Mouse (Mus musculus) liver, embryonic 15.5 days (tissue): Measurements from ENCODE around the gene Epb41l4b. TPM values are rescaled to one million over a fixed set of nuclear protein-coding genes. Genes with fewer than 3 reads are reported as not detected.
A peak's percentile ranks its signal among the peaks of the same experiment; 100 is the strongest.

Experiments used
- ATAC-seq: fragments of 200-750 bp; cut with Nextera tagmentation; 2 replicates; pipeline ENCODE4 v1.8.0; 2017; ENCODE audit warnings: moderate number of reproducible peaks, mild to moderate bottlenecking, moderate library complexity; ENCODE audit not compliant: insufficient read depth
- H3K27ac ChIP-seq: fragments of 300-500 bp; sonication (generic); replicated peaks from 2 replicates; pipeline ENCODE4 v1.5.1; 2015; ENCODE audit warnings: mild to moderate bottlenecking, inconsistent platforms
- H3K27me3 ChIP-seq: fragments of 300-500 bp; sonication (generic); 2 replicates; pipeline ENCODE4 v1.6.1; 2015; ENCODE audit warnings: mild to moderate bottlenecking, inconsistent platforms
- H3K36me3 ChIP-seq: fragments of 300-500 bp; sonication (generic); replicated peaks from 2 replicates; pipeline ENCODE4 v1.6.1; 2015; ENCODE audit warnings: moderate library complexity, mild to moderate bottlenecking, inconsistent platforms
- H3K4me1 ChIP-seq: fragments of 300-500 bp; sonication (generic); replicated peaks from 2 replicates; pipeline ENCODE4 v1.6.1; 2015; ENCODE audit warnings: inconsistent platforms
- H3K4me2 ChIP-seq: fragments of 300-500 bp; sonication (generic); 2 replicates; pipeline ENCODE4 v1.6.1; 2015; ENCODE audit warnings: moderate library complexity, mild to moderate bottlenecking, inconsistent platforms
- H3K4me3 ChIP-seq: fragments of 300-500 bp; sonication (generic); replicated peaks from 2 replicates; pipeline ENCODE4 v1.5.1; 2015; ENCODE audit warnings: mild to moderate bottlenecking, inconsistent platforms
- H3K9ac ChIP-seq: fragments of 300-500 bp; sonication (generic); 2 replicates; pipeline ENCODE4 v1.6.1; 2015; ENCODE audit warnings: moderate library complexity, mild to moderate bottlenecking, inconsistent platforms
- H3K9me3 ChIP-seq: fragments of 300-500 bp; sonication (generic); replicated peaks from 2 replicates; pipeline ENCODE4 v1.6.1; 2016; ENCODE audit warnings: inconsistent platforms
- WGBS: fragments of 180-500 bp; shearing (Covaris S2); methylation state at CpG from one replicate; pipeline ENCODE4 v1.1.7; 2015; ENCODE audit warnings: mixed read lengths; ENCODE audit not compliant: insufficient replicate concordance; 5-methylcytosine and 5-hydroxymethylcytosine counted together
- polyA plus RNA-seq: library from polyadenylated mRNA; unstranded; fragments of >200 nt; fragmentation: Nextera tagmentation; extraction: Ambion mirVana; gene quantifications from 2 replicates; pipeline ENCODE4 v1.2.1, GENCODE M21; 2015

The Epb41l4b gene
- polyA plus RNA-seq, 1 experiment from 2014 or later: 2.0 TPM

DNA sequence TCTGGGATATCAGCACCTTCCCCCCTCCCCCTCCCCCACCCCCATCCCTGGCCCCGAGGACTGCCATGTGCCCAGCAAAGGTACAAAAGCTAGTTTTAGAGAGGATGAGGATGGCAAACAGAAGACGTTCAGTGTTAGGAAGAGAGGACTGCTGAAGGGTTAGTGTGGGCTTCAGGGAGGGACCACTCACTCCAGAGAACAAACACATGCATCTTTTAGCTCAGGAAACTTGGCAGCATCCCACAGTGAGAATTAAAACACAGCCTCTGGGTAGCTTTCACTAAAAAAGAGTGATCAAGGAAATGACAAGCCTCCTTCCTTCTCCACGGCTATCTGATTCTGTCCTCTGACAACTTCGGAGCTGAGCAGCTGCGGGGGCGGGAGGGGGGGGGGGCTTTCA, 132.3 kb downstream of the Epb41l4b start:
- H3K4me1 ChIP-seq: no peaks in the 10 kb centered on the region; the same call in 1 of the 2 replicates
- H3K4me2 ChIP-seq: no peak overlapping the region
- WGBS: 4% methylated on average over 6 of the region's 6 CpGs
- no peak overlapping the region for H3K27ac ChIP-seq
- no peaks in the 10 kb centered on the region for H3K9me3 ChIP-seq
- no peaks in the 10 kb centered on the region; the same call in none of the 2 replicates for H3K27me3 ChIP-seq
- no peaks in the 10 kb centered on the region for H3K36me3 ChIP-seq
- H3K9ac ChIP-seq: no peak overlapping the region
- H3K4me3 ChIP-seq: no peak overlapping the region
- no peak for ATAC-seq

DNA sequence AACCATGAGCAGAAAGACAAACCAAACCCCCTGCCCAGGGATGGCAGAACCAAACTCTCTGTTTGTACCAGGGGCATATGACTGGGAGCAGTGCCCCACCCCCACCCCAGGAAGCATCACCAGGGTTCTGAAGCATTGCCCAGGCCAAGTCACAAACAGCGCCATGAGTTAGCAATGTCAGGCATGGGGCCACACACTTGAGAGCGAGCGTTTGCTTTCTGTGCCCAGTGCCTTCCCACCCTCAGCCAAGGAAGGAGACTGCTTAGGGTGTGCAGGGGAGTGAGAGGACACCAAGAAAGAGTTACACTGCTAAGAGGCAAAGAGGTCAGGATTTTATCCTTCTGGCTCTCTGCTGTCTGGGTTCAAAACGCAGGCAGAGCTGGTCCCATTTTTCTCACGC, 132.8 kb downstream of the Epb41l4b start:
- no peak for ATAC-seq
- Histone ChIP-seq H3K4me3 (no peak overlapping the region), H3K9me3 (no peaks in the 10 kb centered on the region), H3K27ac (no peak overlapping the region), H3K36me3 (no peaks in the 10 kb centered on the region), H3K9ac (no peak overlapping the region), H3K4me1 (no peaks in the 10 kb centered on the region; the same call in 1 of the 2 replicates), H3K27me3 (no peaks in the 10 kb centered on the region; the same call in none of the 2 replicates), H3K4me2 (no peak overlapping the region)
- 43% methylated on average over 5 of the region's 5 CpGs for WGBS

DNA sequence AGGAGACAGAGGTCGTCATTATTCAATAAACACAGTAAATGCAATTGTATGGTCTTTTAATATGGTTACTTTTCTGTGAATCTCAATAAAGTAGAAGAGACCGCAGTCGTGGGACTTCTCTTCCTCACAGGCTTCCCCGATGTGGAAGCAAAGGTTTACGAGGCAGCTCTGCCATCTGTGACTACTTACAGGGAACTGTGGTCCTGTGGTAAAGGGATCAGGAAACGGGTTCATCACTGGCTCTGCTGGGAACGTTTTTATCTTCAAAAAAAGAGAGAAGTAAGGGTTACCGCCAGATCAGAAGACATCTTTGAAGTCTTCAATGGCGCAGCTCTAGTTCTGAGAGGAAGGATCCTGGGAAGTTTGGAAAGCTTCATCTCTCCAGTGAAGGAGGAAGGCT, 135.5 kb downstream of the Epb41l4b start:
- no peaks in the 10 kb centered on the region for H3K36me3 ChIP-seq
- no peak for ATAC-seq
- H3K9me3 ChIP-seq: no peaks in the 10 kb centered on the region
- H3K4me3 ChIP-seq: no peak overlapping the region
- H3K27ac ChIP-seq: no peak overlapping the region
- H3K4me2 ChIP-seq: no peak overlapping the region
- no peaks in the 10 kb centered on the region; the same call in none of the 2 replicates for H3K27me3 ChIP-seq
- 24% methylated on average over 9 of the region's 9 CpGs for WGBS
- no peaks in the 10 kb centered on the region for H3K4me1 ChIP-seq
- no peak overlapping the region for H3K9ac ChIP-seq

DNA sequence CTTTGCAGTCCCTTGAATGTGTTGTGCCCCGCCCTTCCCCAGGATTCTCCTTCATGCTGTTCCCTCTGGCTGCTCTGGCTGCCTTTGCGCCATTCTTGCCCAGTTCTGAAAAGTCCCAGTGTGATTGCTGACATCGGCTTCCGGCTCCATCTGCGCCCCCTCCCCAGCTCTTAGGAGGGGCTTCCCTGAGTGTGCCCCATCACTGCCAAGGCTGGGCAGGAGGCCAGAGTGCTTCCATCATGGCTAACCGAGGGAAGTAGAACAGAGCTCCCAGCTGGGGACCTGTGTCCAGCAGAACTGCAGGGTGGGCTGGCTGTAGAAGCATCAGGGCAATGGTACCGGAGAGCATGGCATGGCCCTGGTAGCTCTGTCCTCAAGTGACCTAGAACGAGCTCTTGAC, 138.2 kb downstream of the Epb41l4b start:
- Histone ChIP-seq H3K9ac (no peak overlapping the region), H3K36me3 (no peaks in the 10 kb centered on the region), H3K4me2 (no peak overlapping the region), H3K27me3 (no peaks in the 10 kb centered on the region), H3K4me1 (no peaks in the 10 kb centered on the region), H3K4me3 (no peak overlapping the region), H3K9me3 (no peaks in the 10 kb centered on the region), H3K27ac (no peak overlapping the region)
- no peak for ATAC-seq
- WGBS: 59% methylated on average over 8 of the region's 8 CpGs

DNA sequence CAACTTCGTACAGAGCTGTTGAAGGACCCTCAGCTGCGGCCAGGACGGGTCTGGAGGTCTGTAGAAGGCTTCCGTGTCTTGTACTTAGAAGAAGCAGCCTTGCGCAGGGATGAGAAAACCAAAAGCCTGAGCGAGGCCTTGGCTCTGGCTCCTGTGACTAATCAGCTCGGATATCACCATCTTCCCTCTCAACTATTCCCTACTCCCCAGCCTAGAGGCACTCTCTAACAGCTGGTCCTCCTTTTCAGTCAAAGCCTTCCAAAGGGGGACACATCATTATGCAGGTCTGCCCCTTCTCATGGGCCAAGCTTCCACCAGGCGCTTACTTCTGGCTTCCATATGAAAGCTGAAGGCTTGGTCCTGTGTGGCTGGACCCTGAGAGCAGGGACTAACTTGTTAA, 139.4 kb downstream of the Epb41l4b start:
- no peaks in the 10 kb centered on the region for H3K9me3 ChIP-seq
- no peaks in the 10 kb centered on the region for H3K27me3 ChIP-seq
- ATAC-seq: no peak
- no peak overlapping the region for H3K9ac ChIP-seq
- WGBS: 66% methylated on average over 8 of the region's 8 CpGs
- H3K27ac ChIP-seq: no peak overlapping the region
- H3K4me3 ChIP-seq: no peak overlapping the region
- no peaks in the 10 kb centered on the region for H3K4me1 ChIP-seq
- H3K4me2 ChIP-seq: no peak overlapping the region
- H3K36me3 ChIP-seq: no peaks in the 10 kb centered on the region

DNA sequence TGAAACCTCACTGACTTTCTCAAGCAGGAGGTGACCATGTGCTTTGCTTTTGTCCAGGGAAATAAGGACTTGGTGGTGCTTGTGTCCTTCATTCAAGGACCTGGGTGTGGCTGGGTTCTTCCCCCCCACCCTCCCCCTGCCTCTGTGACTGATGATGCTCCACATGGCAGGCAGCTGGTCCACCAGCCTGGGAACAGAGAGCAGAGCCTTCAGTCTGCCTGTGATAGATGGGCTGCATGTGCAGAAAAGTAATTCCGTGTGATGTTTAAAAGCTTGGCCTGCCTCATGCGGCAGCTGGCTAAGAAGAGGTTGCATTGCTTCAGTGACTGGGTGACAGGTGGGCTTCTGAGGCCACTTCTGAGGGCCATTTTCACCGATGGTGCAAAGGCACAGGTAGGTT, 140.5 kb downstream of the Epb41l4b start:
- ATAC-seq: no peak
- Histone ChIP-seq H3K36me3 (no peaks in the 10 kb centered on the region), H3K9ac (no peak overlapping the region), H3K4me3 (no peak overlapping the region), H3K9me3 (no peaks in the 10 kb centered on the region), H3K4me2 (no peak overlapping the region), H3K27me3 (no peaks in the 10 kb centered on the region), H3K27ac (no peak overlapping the region), H3K4me1 (no peaks in the 10 kb centered on the region)
- WGBS: 59% methylated on average over 3 of the region's 3 CpGs

DNA sequence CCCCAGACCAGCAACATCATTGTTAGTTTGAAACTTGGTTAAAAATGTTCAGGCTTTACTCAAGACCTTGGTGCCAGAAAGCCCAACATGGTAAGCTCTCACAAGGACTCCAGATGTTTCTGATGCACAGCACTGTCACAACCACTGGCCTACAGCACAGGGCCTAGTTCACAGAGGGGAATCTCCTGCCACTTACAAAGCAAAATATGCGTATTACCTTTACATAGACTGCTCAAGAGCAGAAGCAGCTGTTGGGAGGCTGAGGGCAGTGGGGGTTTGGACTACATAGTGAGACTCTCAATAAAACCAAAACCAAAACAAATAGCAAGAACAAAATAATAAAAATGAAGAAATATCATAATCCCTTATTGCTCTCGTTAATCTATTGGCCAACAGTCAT, 141.8 kb downstream of the Epb41l4b start:
- Histone ChIP-seq H3K4me3 (no peak overlapping the region), H3K9ac (no peak overlapping the region), H3K36me3 (no peaks in the 10 kb centered on the region), H3K27me3 (no peaks in the 10 kb centered on the region), H3K4me1 (no peaks in the 10 kb centered on the region), H3K9me3 (no peaks in the 10 kb centered on the region), H3K27ac (no peak overlapping the region), H3K4me2 (no peak overlapping the region)
- ATAC-seq: no peak
- WGBS: 71% methylated on average over 2 of the region's 2 CpGs

DNA sequence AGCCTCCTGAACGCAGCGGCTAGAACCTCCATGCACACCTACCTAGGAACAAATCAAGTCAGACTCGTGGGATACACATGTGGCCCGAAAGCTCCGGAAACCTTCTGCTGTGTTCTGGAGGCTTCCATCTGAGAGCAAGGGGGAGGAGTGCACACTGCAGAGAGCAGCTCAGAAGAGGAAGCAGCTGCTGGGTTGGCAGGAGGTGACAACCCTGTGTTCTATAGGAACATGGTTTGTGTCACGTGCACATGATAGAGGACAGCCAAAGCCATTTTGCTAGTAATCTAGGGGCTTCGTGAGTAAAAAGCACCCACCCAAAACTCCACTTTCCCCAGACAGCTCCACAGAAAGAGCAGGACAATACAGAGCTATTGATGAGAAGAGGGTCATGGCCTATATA, 149.9 kb downstream of the Epb41l4b start:
- Histone ChIP-seq H3K27ac (no peak overlapping the region), H3K36me3 (no peaks in the 10 kb centered on the region), H3K27me3 (peaks cover 47% of the 10 kb centered on the region), H3K4me2 (no peak overlapping the region), H3K4me3 (no peak overlapping the region), H3K9ac (no peak overlapping the region), H3K4me1 (no peaks in the 10 kb centered on the region), H3K9me3 (no peaks in the 10 kb centered on the region)
- ATAC-seq: no peak
- WGBS: 40% methylated on average over 7 of the region's 7 CpGs

DNA sequence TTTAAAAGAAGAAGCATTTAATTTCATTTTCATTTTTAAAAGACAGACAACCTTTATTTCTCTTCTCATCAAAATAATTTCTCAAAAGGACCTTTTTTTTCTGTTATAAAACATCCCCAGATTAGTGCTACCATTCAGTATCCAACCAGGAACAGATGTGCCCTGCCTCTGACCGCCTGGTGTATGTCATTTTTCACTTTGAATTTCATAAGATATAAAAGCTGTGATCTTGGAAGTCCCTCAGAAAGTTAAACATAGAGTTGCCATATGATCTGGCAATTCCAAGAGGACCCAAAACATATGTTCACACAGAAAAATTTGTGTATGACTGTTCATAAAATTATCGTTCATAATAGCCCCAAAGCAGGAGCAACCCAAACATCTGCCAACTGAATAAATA, 151.3 kb downstream of the Epb41l4b start:
- no peaks in the 10 kb centered on the region for H3K9me3 ChIP-seq
- H3K9ac ChIP-seq: no peak overlapping the region
- no peak overlapping the region for H3K4me3 ChIP-seq
- H3K36me3 ChIP-seq: no peaks in the 10 kb centered on the region
- H3K27me3 ChIP-seq: peaks cover 56% of the 10 kb centered on the region
- H3K4me2 ChIP-seq: no peak overlapping the region
- WGBS: 39% methylated on average over 2 of the region's 2 CpGs
- H3K27ac ChIP-seq: no peak overlapping the region
- H3K4me1 ChIP-seq: no peaks in the 10 kb centered on the region
- ATAC-seq: no peak

DNA sequence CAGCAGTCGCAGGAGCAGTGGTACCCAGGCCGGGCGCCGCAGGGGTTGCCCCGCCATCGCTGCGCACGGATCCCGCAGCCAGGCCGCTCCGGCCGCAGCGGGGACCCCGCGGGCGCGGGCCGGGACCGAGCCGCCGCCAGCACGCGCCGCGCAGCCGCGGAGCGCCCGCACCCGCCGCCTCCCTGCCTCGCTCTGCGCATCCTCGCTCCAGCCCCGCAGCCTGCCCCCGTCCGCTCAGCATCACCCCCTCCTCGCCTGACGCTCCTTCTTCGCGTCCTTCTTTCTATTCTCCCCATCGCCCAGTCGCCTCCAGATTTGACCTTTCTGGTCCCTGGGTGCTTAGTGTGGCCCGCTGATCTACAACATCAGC, 153.0 kb downstream of the Epb41l4b start, which contains the start of gene Frrs1l:
Frrs1l (minus strand) TSS at position 177 of the 370 bp plus-strand sequence.
- 2% methylated on average over 44 of the region's 44 CpGs for WGBS
- ATAC-seq: no peak
- H3K9ac ChIP-seq: no peak within 1 kb of the TSS

DNA sequence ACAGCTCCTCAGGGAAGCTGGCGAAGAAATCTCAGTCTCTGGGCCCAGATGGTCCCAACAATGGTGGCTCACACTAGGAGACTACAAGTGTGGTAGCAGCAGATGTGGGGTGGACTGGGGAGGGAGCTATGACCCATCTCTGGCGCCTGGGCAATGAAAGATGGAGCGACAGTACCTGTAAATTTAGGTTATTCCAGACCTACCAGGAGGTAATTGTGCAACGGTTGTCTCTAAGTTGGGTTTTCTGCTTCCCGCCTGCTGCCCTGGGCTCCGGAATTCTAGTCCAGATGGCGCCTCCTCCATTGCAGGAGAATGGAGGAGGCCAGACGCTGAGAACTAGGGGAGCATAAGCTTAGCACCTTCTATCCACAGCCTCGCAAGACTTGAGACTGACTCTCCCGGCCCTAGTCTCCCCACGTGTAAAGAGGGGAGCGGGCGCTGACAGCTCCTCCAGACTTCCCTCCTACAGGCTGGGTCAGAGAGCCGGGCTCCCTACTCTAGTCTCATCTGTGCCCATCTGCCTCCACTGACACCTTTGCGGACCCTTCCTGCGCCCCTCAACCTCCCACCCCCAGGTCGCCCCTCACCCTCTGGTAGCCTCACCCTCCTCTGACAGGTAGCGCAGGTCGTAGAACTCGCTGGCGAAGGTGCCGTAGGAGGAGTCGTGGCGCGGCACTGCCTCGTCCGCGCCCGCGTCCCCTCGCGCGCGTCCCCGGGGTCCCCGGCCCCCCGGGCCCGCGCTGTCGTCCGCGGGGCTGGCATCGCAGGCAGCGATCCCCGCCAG, 153.6 kb downstream of the Epb41l4b start:
- Histone ChIP-seq H3K9me3 (no peaks in the 10 kb centered on the region), H3K9ac (no peak overlapping the region), H3K27me3 (peaks cover 56% of the 10 kb centered on the region), H3K36me3 (no peaks in the 10 kb centered on the region), H3K4me1 (no peaks in the 10 kb centered on the region), H3K27ac (no peak overlapping the region), H3K4me3 (peak overlapping the region; percentile 40), H3K4me2 (peak overlapping the region; percentile 63)
- ATAC-seq: no peak
- WGBS: 4% methylated on average over 45 of the region's 45 CpGs

More for the DNA sequence above, 153.0 kb downstream of the Epb41l4b start, which contains the start of gene Frrs1l:
- Histone ChIP-seq H3K27me3 (peaks cover 56% of the 10 kb centered on the region), H3K4me1 (no peaks in the 10 kb centered on the region), H3K4me2 (peak within 1 kb of the TSS; percentile 63), H3K4me3 (peak within 1 kb of the TSS; percentile 40), H3K27ac (no peak within 1 kb of the TSS), H3K9me3 (no peaks in the 10 kb centered on the region), H3K36me3 (no peaks in the 10 kb centered on the region)
